Mouse (Mus musculus): ENCODE results near the gene Krtcap2.
A peak's percentile ranks its signal among the peaks of the same experiment; 100 is the strongest.
"Not testable (repeated sequence)": the region's sequence is repeated elsewhere in the genome, so short reads cannot be mapped to it uniquely, and the experiment has no call there.

The Krtcap2 gene

GRCm38 (mm10) chr3:89245688-89246171, at the start of gene Krtcap2:
Gene Krtcap2 (plus strand): TSS chr3:89245966.
- peak; percentile 89 to 90 for DNase-seq

- peak; percentile 95 to 96 for DNase-seq
Observed at GRCm38 (mm10) chr3:89195979-89196877, 49.5 kb upstream of the Krtcap2 start.

DNA sequence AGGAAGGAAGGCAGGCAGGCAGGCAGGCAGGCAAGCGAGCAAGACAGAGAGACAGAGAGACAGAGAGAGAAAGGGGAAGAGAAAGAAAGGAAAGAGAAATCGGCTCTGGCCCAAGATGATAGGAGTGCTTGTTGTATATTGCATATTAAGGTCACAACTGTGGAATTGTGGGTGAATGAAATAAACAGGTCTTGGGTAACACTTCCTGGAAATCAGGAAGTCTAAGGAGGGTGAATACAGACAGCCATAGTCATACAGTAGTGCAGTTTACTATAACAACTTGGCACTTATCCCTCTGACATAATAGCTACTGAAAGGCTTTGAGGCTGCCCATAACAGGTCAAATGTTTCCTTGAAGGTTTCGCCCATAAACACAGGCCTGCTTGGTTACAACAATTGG, 45.9 kb upstream of the Krtcap2 start:
- DNase-seq, result no peak

DNA sequence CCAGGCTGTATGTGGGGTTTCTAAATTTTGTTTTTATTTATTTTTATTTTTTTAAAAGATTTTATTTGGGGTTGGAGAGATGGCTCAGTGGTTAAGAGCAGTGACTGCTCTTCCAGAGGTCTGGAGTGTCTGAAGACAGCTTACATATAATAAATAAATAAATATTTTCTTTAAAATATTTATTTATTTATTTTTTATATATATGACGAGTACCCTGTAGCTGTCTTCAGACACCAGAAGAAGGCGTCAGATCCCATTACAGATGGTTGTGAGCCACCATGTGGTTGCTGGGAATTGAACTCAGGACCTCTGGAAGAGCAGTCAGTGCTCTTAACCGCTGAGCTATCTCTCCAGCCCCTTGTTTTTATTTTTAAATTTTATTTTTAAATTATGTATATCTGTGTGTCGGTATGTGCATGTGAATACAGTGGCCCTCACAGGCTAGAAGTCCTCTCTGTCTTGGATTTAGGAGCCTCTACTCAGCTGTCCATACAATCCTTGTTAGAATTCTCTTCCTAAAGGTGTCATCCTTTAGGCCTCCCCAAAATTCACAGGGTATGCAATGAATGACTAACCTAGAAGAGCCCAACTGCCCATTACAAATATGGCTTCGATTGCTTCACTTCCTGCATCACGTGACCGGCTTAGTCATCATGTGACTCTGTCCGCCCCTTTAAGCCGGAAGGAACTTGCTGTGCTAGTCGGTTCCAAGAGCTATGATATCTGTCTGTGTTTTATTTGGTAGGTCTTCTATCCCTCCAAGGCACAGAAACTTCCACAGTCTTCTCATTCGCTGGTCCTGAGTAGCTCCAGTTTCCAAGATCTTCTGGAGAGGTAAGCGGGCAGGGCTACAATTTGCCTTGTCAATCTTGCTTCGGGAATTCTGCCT, 43.3 kb upstream of the Krtcap2 start, which contains the start of gene Gba:
TSS of gene Gba (plus strand) at position 676 of the 889 bp plus-strand sequence.
- peak; percentile 91 to 94 for DNase-seq

GRCm38 (mm10) chr3:89203142-89203514, 42.6 kb upstream of the Krtcap2 start:
- peak in 1 of 2 experiments; percentile 34 for DNase-seq

DNA sequence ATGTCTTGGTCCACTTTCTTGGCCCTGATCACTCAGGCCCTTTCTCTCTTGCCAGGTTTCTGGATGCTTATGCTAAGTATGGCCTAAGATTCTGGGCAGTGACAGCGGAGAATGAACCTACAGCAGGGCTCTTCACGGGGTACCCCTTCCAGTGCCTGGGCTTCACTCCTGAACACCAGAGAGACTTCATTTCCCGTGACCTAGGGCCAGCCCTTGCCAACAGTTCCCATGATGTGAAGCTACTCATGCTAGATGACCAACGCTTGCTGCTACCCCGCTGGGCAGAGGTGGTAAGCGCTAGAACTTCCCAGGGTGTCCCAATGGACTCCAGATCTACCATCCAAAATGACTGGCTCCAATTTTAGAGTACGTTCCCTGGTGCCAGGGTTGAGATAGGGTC, 39.7 kb upstream of the Krtcap2 start:
- DNase-seq, result no peak

- DNase-seq, result no peak
Observed at GRCm38 (mm10) chr3:89206695-89207094, 39.1 kb upstream of the Krtcap2 start.

DNA sequence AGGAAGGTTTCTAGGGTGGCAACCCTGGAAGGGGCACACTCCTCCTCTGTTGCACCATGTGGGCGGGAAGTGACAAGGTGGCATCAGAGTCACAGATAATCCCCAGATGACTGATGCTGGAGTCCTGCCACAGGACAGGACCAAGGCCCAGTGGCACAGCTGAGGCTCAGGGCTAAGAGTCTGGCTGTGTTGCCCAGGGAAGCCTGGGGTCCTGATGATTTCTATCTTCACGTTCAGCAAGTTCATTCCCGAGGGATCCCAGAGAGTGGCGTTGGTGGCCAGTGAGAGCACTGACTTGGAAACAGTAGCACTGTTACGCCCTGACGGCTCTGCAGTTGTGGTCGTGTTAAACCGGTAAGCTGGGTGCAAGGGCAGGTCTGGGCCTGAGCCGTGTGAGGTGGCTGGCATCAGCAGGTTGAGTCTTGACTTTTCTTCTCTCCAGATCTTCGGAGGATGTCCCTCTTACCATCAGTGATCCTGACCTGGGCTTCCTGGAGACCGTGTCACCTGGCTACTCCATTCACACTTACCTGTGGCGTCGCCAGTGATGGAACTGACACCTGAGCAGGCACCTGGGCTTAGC, 37.6 kb upstream of the Krtcap2 start:
- no peak for DNase-seq

GRCm38 (mm10) chr3:89208736-89209135, 37.0 kb upstream of the Krtcap2 start:
- DNase-seq, result no peak

GRCm38 (mm10) chr3:89209731-89210130, 36.0 kb upstream of the Krtcap2 start:
- no peak for DNase-seq

- no peak for DNase-seq
Observed at GRCm38 (mm10) chr3:89210162-89210561, 35.6 kb upstream of the Krtcap2 start.

DNA sequence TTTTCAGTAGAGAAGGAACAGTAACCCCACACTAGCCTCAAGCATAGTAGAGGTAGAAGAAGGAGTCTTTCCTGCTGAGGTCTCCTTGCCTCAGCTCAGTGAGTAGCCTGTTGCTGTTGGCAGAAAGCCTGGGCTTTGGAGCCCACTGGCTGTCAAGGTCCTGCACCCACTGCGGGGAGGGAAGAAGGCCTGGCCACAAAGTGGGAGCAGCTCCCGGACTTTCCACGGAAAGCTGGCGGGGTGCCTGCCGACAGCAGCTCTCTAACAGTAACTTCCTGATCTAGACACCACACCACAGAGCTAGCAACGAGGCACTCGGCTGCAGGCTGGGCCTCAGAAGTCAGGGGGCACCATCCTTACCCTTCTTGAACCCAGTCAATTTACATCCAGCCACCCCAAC, 35.0 kb upstream of the Krtcap2 start:
- peak in 1 of 2 experiments; percentile 47 for DNase-seq

DNA sequence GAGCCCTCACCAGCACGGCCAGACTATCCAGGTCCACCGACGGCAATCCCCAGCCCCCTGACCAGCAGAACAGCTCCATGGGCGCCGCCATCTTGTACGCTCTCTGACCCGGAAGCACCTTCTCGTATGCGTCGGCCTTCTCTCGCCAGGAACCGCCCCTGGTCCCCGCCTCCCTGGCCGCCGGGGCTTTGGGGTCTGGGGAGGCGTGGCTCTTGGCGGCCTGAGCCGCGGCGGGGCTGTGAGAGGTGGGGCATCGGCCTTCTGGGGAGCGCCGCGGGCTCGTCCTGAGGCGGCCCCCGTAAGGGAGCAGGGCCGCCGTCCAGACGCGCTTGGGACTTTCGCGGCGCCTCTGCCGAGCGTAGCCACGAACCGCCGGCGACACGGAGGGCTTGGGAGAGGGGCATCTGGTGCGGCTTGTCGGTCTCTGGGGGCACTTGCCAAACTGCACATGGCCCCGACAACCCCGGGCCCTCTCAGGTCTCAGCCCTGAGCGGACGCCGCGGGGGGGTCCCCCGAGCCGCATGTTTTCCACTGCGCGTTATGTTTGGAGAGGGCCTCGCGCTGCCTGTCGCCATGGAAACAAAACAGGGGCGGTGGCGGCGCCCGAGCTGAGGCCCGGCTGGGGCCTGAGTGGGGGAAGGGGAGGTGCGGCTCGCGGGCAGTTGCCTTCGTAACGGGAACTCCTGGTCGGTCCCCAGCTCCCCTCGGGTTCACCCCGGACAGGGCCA, 31.8 kb upstream of the Krtcap2 start:
- peak; percentile 96 to 97 for DNase-seq

DNA sequence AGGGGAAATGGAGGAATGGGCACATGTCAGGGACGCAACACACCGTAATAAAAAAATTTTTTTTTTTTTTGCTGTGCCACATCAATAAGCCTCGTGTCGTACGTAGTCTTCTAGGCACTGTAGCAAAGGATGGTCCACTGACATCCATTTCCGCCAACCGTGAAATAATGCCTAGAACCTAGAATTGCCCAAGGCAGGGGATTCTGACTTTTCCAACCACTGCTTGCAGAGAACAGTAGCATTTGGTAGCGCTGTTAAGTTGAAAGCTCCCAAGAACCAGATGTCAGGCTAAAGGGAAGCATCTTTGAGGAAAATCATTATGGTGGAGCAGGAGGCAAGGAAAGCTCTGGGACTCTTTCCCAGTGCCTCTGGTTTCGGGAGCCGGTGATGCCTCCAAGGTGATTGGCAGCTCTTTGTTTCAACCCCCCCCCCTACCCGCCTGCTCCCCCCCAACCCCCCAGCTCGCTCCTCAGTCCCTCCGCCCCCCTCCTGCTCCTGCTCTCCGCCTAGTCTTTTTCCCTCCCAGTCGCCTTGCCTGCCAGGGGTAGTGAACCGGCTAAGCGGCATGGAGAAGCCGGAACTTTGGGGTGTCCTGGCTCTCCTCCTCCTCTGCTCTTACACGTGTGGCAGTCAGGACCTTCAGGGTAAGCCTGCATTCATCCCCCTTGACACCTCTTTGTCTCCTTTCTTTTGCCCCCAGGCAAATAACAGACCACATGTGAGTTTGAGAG, 30.9 kb upstream of the Krtcap2 start, which contains the start of gene Thbs3:
TSS of gene Thbs3 (plus strand) at position 500 of the 731 bp plus-strand sequence.
- no peak for DNase-seq

GRCm38 (mm10) chr3:89215853-89216252, 29.9 kb upstream of the Krtcap2 start:
- DNase-seq, result peak; percentile 94 to 95

DNA sequence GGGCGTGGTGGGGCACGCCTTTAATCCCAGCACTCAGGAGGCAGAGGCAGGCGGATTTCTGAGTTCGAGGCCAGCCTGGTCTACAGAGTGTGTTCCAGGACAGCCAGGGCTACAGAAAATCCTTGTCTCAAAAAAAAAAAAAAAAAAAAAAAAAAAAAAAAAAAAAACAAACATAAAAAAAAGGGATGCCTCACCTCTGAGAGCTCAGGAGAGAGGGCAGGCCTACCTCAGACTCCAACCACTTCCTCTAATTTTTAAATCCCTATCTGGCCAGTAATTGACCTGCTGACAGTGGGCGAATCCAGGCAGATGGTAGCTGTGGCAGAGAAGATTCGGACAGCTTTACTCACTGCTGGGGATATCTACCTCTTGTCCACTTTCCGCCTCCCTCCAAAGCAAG, 29.4 kb upstream of the Krtcap2 start:
- not testable (repeated sequence) for DNase-seq

GRCm38 (mm10) chr3:89218271-89218670, 27.5 kb upstream of the Krtcap2 start:
- DNase-seq, result no peak

DNA sequence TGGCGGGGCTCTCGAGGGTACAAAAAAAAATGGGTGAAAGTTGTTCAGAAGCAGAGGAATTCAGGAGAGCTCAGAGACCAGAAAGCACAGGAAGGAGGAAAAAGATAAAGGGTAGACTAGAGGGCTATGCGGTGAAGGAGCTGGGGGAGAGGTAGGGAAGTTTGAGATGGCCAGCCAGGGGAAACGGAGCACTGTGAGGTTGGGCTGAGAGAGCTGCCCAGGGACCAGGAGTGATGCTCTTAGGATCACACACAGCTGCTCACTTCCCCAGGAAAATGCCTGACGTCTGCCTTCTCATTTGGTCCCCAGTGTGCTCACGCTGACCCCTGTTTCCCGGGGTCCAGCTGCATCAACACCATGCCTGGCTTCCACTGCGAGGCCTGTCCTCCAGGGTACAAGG, 26.2 kb upstream of the Krtcap2 start:
- no peak for DNase-seq

- no peak for DNase-seq
Observed at GRCm38 (mm10) chr3:89221167-89221566, 24.6 kb upstream of the Krtcap2 start.

DNA sequence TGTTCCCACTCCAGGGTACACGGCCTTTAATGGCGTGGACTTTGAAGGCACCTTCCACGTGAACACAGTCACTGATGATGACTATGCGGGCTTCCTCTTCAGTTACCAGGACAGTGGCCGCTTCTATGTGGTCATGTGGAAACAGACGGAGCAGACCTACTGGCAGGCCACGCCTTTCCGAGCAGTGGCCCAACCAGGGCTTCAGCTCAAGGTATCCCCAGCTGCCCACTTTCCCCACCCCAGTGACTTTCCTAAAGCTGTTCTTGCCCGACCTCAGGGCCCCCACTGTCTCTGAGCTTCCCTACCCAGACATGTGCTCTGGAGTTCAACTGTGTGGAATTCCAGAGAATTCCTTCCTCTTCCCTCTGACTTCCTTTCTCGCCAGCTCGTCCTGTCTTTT, 21.0 kb upstream of the Krtcap2 start:
- no peak for DNase-seq

GRCm38 (mm10) chr3:89225321-89225815, 20.4 kb upstream of the Krtcap2 start:
- DNase-seq, result no peak

Measured in cerebellum, postnatal 10 days (tissue).